Mouse (Mus musculus) megakaryocyte-erythroid progenitor cell, adult 5-6 weeks (primary cell): ENCODE data around the gene Gm13278. TPM values are rescaled to one million over a fixed set of nuclear protein-coding genes. Genes with fewer than 3 reads are reported as not detected.
A peak's percentile ranks its signal among the peaks of the same experiment; 100 is the strongest.
"Not testable (repeated sequence)": the region's sequence is repeated elsewhere in the genome, so short reads cannot be mapped to it uniquely, and the experiment has no call there.

ENCODE experiments used
- ATAC-seq: replicated peaks from 2 replicates; pipeline ENCODE4 v1.8.0; 2016; ENCODE audit warnings: mild to moderate bottlenecking, inconsistent platforms; ENCODE audit not compliant: severe bottlenecking, poor library complexity, low FRiP score, low TSS enrichment
- total RNA-seq, 2 experiments: library from RNA; stranded (forward) in 1 of 2; stranded (reverse) in 1 of 2; fragments of 200-1000, 215-1000 nt in 1 of 2; fragments of >200 nt in 1 of 2; fragmentation: Nextera tagmentation in 1 of 2; gene quantifications; 2 replicates each; pipeline ENCODE4 v1.2.3; 2014 to 2017

Gene Gm13278
- not detected in 2 replicates for total RNA-seq (2014; fragmentation: Nextera tagmentation)
- not detected in 2 replicates for total RNA-seq (2017)

DNA sequence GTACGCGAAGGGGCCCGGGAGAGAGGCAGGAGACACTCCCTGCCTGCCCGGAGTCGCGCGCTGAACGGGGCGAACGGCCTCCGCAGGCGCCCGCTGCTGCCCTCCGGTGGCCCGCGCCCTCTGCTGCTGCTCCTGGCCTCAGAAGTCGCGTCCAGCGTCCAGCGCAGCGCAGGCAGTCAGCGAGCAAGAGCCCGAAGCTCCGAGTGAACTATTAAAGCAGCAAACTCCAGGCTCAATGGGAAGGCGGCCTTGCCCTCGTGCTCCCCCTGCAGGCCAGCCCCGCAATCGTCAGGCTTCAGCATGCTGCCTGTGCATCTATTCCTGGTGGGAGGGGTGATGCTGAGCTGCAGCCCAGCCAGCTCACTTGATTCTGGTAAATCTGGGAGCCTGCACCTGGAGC, at the start of gene Gm13278:
TSS of gene Gm13278 (plus strand) at position 301 of the 400 bp plus-strand sequence.
- not testable (repeated sequence) for ATAC-seq

DNA sequence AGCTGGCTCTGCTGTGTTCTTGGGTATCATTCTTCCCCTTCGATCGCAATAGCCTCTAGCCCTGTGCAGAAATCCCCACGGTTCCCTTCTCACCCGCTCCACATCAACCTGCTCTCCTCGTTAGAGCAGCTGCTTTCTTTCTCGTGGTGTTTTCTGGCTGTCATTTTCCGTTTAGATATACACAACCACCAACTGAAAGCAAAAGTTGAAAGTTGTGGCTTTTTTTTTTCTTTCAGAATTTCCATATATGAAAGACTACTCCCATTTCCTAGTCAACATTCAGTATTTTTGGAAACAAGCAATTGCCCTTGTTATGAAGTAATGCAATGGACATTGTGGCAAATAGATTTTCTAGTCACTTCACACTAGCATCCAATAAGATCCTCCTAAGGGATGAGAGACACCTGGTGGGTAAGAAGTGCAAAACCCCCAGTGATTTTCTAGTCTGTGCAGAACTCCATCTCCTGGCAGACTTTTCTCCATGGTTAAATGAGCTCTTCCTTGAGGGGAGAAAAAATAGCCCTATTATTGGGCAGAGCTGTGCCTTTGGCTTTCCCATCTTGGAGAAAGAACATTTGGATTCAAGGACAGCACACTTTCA, 48.5 kb upstream of the Gm13278 start:
- ATAC-seq, result peak; percentile 59

DNA sequence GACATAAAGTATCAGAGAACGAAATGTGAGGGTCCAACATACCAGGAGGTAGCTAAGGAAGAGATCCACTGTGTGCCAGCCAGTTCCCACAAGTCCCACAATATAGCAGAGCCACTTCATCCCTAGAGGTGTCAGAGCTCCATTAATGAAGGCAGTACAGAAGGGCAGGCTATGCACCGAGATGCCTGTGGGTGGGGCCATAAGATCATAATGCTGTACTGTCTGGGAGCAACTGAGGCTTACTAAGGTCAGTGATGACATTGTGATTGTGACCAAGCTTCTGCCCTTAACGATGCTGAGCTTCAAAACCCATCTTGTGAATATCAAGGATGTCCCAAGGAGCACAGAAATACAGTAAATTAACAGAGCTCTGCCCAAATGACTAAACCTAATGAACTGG, 47.1 kb upstream of the Gm13278 start:
- no peak for ATAC-seq

DNA sequence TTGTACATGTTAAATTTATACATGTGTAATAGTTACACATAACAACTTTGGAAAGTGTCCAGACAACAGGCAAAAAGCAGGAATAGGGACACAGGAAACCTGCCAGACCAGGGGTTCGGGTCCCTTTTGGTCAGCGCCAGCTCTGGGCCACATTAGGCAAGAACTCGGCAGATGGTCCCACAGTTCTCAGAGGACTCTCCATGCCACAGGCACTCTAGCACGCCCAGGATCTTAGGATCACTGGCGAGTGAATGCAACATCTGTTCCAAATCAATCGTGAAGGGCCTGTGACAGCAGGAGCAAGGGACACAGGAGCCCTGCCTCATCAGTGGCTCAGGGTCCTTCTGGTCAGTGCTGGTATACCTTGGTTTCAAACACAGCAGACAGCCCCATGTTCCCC, 41.4 kb upstream of the Gm13278 start:
- ATAC-seq, result no peak

DNA sequence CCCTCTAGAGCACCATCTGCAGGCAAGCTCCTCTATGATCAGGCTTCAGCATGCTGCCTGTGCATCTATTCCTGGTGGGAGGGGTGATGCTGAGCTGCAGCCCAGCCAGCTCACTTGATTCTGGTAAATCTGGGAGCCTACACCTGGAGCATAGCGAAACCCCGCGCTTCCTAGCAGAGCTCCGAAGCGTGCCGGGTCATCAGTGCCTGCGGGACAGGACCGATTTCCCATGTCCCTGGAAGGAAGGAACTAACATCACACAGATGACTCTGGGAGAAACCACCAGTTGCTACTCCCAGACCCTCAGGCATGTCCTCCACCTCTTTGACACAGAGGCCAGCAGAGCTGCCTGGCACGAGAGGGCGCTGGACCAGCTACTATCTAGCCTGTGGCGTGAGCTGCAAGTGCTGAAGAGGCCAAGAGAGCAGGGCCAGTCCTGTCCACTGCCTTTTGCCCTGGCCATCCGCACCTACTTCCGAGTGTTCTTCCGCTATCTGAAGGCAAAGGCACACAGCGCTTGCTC, 36.5 kb upstream of the Gm13278 start, which contains the start of gene Gm13271:
TSS of gene Gm13271 (plus strand) at position 51 of the 523 bp plus-strand sequence.
- ATAC-seq, result not testable (repeated sequence)

DNA sequence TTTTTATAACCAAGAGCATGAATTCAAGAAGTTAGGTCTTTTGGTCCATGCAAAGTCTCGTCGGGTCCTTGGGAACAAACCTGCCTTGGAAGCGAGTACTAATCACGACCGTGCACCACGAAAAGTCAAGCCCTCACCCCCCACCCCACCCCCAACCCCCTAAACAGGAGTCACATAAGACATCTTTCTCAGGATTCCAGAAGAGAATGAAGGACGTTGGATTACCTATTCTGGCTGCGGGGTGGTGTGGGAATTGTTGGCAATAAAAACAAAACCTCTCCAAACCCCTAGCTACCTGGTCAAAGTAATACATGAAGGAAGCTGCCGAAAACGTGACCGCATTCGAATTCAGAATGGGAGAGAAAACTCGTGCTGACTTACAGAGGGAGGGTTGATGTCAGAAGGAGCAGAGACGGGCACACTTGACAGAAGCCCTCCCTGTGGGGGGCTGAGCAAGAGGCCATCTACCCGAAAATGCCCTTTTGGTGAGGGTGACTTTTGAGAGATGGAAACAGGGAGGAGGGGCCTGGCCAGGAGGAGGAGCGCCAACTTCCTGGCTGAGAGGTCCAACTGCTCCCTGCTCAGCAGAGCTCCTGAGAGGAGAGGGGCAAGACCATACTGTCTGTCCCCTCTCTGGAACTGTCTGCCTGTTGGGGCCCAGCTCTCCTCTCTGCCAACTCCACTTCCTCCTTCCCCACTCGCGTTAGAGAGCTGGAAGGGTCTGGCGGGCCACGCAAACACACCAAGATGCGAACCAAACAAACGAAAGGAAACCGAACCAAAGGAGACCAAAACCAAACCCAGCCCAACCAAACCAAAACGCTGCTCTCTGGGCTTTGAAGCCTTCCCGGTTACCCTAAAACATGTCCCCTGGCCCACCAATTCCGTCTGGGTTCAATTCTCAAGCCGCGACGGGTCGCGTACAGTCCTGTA, 34.5 kb upstream of the Gm13278 start:
- not testable (repeated sequence) for ATAC-seq

DNA sequence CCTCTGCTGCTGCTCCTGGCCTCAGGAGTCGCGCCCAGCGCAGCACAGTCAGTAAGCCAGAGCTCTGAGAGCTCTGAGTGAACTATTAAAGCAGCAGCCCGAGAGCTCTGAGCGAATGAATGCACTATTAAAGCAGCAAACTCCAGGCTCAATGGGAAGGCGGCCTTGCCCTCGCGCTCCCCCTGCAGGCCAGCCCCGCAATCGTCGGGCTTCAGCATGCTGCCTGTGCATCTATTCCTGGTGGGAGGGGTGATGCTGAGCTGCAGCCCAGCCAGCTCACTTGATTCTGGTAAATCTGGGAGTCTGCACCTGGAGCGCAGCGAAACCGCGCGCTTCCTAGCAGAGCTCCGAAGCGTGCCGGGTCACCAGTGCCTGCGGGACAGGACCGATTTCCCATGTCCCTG, 33.7 kb upstream of the Gm13278 start:
- ATAC-seq, result peak; percentile 100

DNA sequence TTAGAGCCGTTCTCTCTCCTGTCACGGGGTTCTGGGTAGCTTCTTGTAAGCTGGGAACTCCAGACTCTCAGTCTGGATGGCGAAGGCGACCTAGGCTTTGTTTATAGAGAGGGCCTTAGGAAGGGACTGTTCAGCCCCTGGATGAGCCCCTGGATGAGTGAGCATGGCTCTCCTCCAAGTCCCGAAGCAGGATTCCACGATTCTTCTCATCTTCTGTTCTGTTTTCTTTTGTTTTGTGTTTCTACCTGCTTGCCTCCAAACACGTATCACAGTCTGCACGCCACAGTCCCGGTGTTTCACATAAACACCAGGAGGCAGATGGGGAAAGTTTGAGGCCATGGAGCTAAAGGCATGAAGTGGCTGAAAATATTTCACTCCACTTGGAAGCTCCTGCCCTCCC, 32.6 kb upstream of the Gm13278 start:
- ATAC-seq, result not testable (repeated sequence)

DNA sequence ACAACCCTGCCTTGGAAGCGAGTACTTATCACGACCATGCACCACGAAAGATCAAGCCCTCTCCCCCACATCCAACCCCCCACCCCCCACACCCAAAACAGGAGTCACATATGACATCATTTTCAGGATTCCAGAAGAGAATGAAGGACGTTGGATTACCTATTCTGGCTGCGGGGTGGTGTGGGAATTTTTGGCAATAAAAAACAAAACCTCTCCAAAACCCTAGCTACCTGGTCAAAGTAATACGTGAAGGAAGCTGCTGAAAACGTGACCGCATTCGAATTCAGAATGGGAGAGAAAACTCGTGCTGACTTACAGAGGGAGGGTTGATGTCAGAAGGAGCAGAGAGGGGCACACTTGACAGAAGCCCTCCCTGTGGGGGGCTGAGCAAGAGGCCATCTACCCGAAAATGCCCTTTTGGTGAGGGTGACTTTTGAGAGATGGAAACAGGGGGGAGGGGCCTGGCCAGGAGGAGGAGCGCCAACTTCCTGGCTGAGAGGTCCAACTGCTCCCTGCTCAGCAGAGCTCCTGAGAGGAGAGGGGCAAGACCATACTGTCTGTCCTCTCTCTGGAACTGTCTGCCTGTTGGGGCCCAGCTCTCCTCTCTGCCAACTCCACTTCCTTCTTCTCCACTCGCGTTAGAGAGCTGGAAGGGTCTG, 31.6 kb upstream of the Gm13278 start, which contains the start of gene Gm13283:
TSS of gene Gm13283 (plus strand) at position 510 of the 659 bp plus-strand sequence.
- ATAC-seq, result not testable (repeated sequence)

DNA sequence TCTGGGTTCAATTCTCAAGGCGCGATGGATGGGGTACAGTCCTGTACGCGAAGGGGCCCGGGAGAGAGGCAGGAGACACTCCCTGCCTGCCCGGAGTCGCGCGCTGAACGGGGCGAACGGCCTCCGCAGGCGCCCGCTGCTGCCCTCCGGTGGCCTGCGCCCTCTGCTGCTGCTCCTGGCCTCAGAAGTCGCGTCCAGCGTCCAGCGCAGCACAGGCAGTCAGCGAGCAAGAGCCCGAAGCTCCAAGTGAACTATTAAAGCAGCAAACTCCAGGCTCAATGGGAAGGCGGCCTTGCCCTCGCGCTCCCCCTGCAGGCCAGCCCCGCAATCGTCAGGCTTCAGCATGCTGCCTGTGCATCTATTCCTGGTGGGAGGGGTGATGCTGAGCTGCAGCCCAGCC, 30.9 kb upstream of the Gm13278 start:
- not testable (repeated sequence) for ATAC-seq

DNA sequence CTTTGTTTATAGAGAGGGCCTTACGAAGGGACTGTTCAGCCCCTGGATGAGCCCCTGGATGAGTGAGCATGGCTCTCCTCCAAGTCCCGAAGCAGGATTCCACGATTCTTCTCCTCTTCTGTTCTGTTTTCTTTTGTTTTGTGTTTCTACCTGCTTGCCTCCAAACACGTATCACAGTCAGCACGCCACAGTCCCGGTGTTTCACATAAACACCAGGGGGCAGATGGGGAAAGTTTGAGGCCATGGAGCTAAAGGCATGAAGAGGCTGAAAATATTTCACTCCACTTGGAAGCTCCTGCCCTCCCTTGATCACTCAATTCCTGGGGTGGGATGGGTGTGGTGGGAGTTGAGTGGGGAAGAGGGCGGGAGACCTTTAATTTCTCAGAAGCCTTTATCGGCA, 29.6 kb upstream of the Gm13278 start:
- not testable (repeated sequence) for ATAC-seq

DNA sequence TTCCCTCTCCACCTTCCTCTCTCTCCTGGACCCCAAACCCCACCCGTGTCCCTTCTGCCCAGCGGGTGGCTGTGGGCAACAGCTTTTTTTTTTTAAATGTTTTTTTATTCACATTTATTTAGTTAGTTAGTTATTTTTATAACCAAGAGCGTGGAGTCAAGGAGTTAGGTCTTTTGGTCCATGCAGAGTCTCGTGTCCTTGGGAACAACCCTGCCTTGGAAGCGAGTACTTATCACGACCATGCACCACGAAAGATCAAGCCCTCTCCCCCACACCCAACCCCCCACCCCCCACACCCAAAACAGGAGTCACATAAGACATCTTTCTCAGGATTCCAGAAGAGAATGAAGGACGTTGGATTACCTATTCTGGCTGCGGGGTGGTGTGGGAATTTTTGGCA, 29.0 kb upstream of the Gm13278 start:
- not testable (repeated sequence) for ATAC-seq

DNA sequence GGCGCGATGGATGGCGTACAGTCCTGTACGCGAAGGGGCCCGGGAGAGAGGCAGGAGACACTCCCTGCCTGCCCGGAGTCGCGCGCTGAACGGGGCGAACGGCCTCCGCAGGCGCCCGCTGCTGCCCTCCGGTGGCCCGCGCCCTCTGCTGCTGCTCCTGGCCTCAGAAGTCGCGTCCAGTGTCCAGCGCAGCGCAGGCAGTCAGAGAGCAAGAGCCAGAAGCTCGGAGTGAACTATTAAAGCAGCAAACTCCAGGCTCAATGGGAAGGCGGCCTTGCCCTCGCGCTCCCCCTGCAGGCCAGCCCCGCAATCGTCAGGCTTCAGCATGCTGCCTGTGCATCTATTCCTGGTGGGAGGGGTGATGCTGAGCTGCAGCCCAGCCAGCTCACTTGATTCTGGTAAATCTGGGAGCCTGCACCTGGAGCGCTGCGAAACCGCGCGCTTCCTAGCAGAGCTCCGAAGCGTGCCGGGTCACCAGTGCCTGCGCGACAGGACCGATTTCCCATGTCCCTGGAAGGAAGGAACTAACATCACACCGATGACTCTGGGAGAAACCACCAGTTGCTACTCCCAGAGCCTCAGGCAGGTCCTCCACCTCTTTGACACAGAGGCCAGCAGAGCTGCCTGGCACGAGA, 27.8 kb upstream of the Gm13278 start:
- peak; percentile 83 for ATAC-seq

DNA sequence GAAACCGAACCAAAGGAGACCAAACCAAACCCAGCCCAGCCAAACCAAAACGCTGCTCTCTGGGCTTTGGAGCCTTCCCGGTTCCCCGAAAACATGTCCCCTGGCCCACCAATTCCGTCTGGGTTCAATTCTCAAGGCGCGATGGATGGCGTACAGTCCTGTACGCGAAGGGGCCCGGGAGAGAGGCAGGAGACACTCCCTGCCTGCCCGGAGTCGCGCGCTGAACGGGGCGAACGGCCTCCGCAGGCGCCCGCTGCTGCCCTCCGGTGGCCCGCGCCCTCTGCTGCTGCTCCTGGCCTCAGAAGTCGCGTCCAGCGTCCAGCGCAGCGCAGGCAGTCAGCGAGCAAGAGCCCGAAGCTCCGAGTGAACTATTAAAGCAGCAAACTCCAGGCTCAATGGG, 17.8 kb upstream of the Gm13278 start, which contains the start of gene Gm13290:
TSS of gene Gm13290 (plus strand) at position 301 of the 400 bp plus-strand sequence.
- not testable (repeated sequence) for ATAC-seq

DNA sequence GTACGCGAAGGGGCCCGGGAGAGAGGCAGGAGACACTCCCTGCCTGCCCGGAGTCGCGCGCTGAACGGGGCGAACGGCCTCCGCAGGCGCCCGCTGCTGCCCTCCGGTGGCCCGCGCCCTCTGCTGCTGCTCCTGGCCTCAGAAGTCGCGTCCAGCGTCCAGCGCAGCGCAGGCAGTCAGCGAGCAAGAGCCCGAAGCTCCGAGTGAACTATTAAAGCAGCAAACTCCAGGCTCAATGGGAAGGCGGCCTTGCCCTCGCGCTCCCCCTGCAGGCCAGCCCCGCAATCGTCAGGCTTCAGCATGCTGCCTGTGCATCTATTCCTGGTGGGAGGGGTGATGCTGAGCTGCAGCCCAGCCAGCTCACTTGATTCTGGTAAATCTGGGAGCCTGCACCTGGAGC, 14.7 kb upstream of the Gm13278 start, which contains the start of gene Gm13289:
TSS of gene Gm13289 (plus strand) at position 301 of the 400 bp plus-strand sequence.
- not testable (repeated sequence) for ATAC-seq

DNA sequence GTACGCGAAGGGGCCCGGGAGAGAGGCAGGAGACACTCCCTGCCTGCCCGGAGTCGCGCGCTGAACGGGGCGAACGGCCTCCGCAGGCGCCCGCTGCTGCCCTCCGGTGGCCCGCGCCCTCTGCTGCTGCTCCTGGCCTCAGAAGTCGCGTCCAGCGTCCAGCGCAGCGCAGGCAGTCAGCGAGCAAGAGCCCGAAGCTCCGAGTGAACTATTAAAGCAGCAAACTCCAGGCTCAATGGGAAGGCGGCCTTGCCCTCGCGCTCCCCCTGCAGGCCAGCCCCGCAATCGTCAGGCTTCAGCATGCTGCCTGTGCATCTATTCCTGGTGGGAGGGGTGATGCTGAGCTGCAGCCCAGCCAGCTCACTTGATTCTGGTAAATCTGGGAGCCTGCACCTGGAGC, 11.8 kb upstream of the Gm13278 start, which contains the start of gene Gm13272:
TSS of gene Gm13272 (plus strand) at position 301 of the 400 bp plus-strand sequence.
- not testable (repeated sequence) for ATAC-seq

DNA sequence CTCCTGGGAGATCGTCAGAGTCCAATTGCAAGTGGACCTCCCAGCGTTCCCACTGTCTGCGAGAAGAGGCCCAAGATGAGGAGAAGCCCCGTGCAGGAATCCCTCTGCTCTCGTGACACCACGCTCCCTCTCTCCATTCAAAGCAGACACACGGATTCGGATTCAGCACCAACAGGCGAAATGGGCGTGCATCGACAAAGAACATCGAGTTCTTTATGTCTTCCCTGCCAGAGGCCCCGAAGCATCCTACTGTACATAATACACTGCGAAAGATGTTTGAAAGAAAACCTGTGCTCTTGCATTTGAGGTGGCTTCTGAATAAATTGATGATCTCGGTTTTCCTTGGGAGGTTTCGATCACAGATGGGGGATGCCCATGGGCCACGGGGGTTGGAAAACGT, 11.0 kb upstream of the Gm13278 start:
- not testable (repeated sequence) for ATAC-seq

DNA sequence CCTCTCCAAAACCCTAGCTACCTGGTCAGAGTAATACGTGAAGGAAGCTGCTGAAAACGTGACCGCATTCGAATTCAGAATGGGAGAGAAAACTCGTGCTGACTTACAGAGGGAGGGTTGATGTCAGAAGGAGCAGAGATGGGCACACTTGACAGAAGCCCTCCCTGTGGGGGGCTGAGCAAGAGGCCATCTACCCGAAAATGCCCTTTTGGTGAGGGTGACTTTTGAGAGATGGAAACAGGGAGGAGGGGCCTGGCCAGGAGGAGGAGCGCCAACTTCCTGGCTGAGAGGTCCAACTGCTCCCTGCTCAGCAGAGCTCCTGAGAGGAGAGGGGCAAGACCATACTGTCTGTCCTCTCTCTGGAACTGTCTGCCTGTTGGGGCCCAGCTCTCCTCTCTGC, 9.5 kb upstream of the Gm13278 start, which contains the start of gene Ifnz:
TSS of gene Ifnz (plus strand) at position 301 of the 400 bp plus-strand sequence.
- ATAC-seq, result not testable (repeated sequence)

DNA sequence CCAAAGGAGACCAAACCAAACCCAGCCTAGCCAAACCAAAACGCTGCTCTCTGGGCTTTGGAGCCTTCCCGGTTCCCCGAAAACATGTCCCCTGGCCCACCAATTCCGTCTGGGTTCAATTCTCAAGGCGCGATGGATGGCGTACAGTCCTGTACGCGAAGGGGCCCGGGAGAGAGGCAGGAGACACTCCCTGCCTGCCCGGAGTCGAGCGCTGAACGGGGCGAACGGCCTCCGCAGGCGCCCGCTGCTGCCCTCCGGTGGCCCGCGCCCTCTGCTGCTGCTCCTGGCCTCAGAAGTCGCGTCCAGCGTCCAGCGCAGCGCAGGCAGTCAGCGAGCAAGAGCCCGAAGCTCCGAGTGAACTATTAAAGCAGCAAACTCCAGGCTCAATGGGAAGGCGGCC, 9.0 kb upstream of the Gm13278 start:
- not testable (repeated sequence) for ATAC-seq
